Mouse (Mus musculus) E14TG2a.4 (cell line): Measurements from ENCODE around the gene Tmem206.

Experiments
- H3K27me3 ChIP-seq: 2 replicates; pipeline ENCODE4 v1.6.1; 2014; ENCODE audit warnings: low read length, control low read depth; ENCODE audit not compliant: insufficient read depth
- H3K36me3 ChIP-seq: 2 replicates; pipeline ENCODE4 v1.6.1; 2014; ENCODE audit warnings: low read length, control low read depth; ENCODE audit not compliant: insufficient read depth
- H3K4me1 ChIP-seq: replicated peaks from 2 replicates; pipeline ENCODE4 v1.6.1; 2014; ENCODE audit warnings: low read depth, low read length, control low read depth
- H3K4me3 ChIP-seq: replicated peaks from 2 replicates; pipeline ENCODE4 v1.5.1; 2014; ENCODE audit warnings: mild to moderate bottlenecking, low read length
- H3K9me3 ChIP-seq: 2 replicates; pipeline ENCODE4 v1.6.1; 2014; ENCODE audit warnings: low read length, control low read depth
- CTCF ChIP-seq: conservative IDR thresholded peaks from 2 replicates; pipeline ENCODE4 v1.5.1; 2014; ENCODE audit warnings: low read length
- NANOG ChIP-seq: IDR thresholded peaks from 2 replicates; pipeline ENCODE4 v1.6.1; 2014; ENCODE audit warnings: borderline replicate concordance, low read length, mixed read lengths
- POU5F1 ChIP-seq: IDR thresholded peaks from 2 replicates; pipeline ENCODE4 v1.6.1; 2014; ENCODE audit warnings: low read length, borderline replicate concordance

The Tmem206 gene

GRCm38 (mm10) chr1:191374993-191375643 lies 49.4 kb downstream of the Tmem206 start:
- H3K4me1 ChIP-seq: peaks cover 15% of the 10 kb centered on the region
- H3K9me3 ChIP-seq: peaks cover 4% of the 10 kb centered on the region; the same call in 1 of the 2 replicates
- no peak overlapping the region for H3K4me3 ChIP-seq
- H3K27me3 ChIP-seq: no peaks in the 10 kb centered on the region
- no peak for TF ChIP-seq POU5F1
- no peak for TF ChIP-seq NANOG
- TF ChIP-seq CTCF: no peak
- H3K36me3 ChIP-seq: peaks cover 19% of the 10 kb centered on the region

DNA sequence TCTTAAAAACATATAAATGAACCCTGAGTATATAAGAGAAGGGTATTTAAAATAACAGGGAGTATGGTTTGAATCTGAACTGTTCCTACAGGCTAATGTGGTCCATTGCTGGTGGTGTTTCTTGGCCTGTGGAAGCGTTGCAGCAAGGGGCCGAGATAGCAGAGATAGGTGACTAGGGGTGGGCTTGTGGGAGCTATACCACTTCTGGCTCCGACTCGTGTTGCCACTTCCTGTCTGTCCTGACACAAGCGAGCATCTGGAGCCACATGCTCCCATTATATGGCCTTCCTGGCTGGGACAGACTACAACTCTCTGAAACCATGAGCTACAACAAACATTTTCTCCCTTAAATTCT lies 49.9 kb downstream of the Tmem206 start:
- Histone ChIP-seq H3K9me3 (peaks cover 3% of the 10 kb centered on the region; the same call in 1 of the 2 replicates), H3K27me3 (no peaks in the 10 kb centered on the region), H3K4me1 (peaks cover 20% of the 10 kb centered on the region), H3K4me3 (no peak overlapping the region), H3K36me3 (peaks cover 18% of the 10 kb centered on the region)
- TF ChIP-seq CTCF (no peak), POU5F1 (no peak), NANOG (no peak)

DNA sequence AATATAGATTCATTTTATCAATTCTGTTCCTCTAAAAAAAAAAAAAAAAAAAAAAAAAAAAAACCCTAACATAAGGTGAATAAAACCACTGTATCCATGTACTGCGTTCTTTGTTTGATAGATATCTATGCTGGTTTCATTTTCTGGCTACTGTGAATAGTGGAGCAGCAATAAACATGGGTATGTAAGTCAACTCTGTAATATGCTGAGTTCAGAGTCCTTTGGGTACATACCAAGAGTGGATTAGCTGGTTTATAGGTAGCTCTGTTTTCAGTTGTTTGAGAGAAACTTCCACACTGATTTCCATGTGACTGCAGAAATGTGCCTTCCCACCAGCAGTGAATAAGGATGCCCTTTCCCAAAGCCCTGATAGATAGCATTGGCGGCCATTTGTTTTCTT lies 52.4 kb downstream of the Tmem206 start:
- peaks cover 5% of the 10 kb centered on the region; the same call in 1 of the 2 replicates for H3K36me3 ChIP-seq
- TF ChIP-seq POU5F1 (no peak), NANOG (no peak), CTCF (no peak)
- H3K4me3 ChIP-seq: no peak overlapping the region

DNA sequence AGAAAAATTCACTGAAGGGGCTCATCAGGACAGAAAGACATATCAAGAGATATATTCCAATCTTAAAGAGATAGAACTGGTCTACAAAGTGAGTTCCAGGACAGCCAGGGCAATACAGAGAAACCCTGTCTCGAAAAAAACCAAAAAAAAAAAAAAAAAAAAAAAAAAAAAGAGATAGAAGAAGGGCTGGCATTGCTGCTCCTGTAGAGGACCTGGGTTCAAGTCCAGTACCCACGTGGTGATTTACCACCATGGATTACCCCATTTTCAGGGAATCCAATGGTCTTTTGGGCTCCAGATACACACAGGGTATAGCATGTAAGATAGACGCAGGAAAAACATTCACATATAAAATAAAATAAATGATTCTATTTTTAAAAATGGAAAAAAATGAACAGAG lies 55.1 kb downstream of the Tmem206 start:
- TF ChIP-seq CTCF (no peak), POU5F1 (no peak), NANOG (no peak)

More for the DNA sequence above, 52.4 kb downstream of the Tmem206 start:
- Histone ChIP-seq H3K4me1 (peaks cover 20% of the 10 kb centered on the region), H3K9me3 (no peaks in the 10 kb centered on the region), H3K27me3 (no peaks in the 10 kb centered on the region)

DNA sequence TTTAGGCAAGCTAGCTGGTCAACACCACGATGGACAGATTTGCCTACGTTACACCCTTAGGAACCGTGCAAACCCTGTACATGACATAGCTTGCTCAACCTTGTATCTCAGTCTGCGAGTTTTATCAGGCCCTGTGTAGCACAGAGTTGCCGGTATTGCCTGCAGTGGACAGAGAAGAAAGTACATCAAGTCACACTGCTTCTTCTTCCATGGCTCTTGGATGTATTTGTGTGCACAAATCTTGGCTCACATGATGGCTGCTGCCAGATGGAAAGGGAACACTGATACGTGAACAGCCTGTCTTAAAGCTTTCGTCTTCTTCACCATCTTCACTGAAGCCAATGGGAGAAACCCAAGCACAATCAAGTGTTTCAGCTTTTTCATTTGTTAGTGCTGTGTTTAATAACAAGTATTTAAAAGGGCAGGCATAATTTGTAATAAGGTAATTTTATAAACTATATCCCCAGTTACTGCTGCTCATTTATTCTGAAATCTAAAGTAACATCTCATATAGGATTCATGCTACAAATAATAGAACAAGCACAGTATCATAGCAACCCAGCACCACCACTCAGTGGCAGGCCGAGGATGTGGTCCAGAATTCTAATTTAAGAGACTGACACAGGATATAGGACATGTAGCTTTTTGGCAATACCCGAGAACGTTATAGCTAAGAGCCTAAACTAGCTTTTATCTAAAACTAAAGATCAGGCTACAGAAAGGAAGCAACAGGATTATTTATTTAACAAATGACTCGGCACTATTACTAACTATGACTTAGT lies 56.4 kb downstream of the Tmem206 start:
- Histone ChIP-seq H3K27me3 (no peaks in the 10 kb centered on the region), H3K9me3 (peaks cover 3% of the 10 kb centered on the region; the same call in 1 of the 2 replicates), H3K4me1 (peaks cover 9% of the 10 kb centered on the region), H3K4me3 (no peak overlapping the region), H3K36me3 (peaks cover 5% of the 10 kb centered on the region; the same call in 1 of the 2 replicates)
- TF ChIP-seq NANOG: no peak
- no peak for TF ChIP-seq CTCF
- no peak for TF ChIP-seq POU5F1

More for the DNA sequence above, 55.1 kb downstream of the Tmem206 start:
- no peaks in the 10 kb centered on the region for H3K9me3 ChIP-seq
- peaks cover 10% of the 10 kb centered on the region for H3K4me1 ChIP-seq
- H3K36me3 ChIP-seq: peaks cover 5% of the 10 kb centered on the region; the same call in 1 of the 2 replicates
- H3K4me3 ChIP-seq: no peak overlapping the region
- H3K27me3 ChIP-seq: no peaks in the 10 kb centered on the region

- H3K4me1 ChIP-seq: peaks cover 5% of the 10 kb centered on the region; the same call in 1 of the 2 replicates
- peaks cover 3% of the 10 kb centered on the region; the same call in 1 of the 2 replicates for H3K9me3 ChIP-seq
- no peak overlapping the region for H3K4me3 ChIP-seq
- H3K27me3 ChIP-seq: no peaks in the 10 kb centered on the region
- TF ChIP-seq NANOG (no peak), CTCF (no peak), POU5F1 (no peak)
- H3K36me3 ChIP-seq: peaks cover 3% of the 10 kb centered on the region; the same call in 1 of the 2 replicates
Measured at GRCm38 (mm10) chr1:191384786-191385430, 59.2 kb downstream of the Tmem206 start.

DNA sequence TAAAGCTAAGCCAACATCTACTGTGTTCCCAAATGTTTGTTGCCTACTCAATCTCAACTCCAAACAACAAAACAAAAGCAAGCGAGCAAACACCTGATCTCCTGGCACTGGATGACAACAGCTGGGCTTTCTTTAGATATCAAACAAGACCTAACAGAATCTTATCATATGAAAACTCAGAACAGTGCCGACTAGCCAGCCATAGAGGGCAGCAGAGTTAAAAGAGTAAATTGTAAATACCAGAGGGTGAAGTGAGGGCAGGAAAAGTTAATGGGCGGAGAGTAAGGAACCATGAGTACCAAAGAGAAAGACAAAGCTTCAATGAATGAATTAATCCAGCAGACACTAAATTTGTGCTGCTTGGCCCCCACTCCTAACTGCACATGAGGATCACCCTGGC lies 65.6 kb downstream of the Tmem206 start:
- Histone ChIP-seq H3K4me3 (no peak overlapping the region), H3K27me3 (no peaks in the 10 kb centered on the region), H3K9me3 (peaks cover 3% of the 10 kb centered on the region; the same call in 1 of the 2 replicates), H3K36me3 (no peaks in the 10 kb centered on the region), H3K4me1 (peaks cover 39% of the 10 kb centered on the region)
- peak; percentile 40 for TF ChIP-seq CTCF
- TF ChIP-seq POU5F1: no peak

DNA sequence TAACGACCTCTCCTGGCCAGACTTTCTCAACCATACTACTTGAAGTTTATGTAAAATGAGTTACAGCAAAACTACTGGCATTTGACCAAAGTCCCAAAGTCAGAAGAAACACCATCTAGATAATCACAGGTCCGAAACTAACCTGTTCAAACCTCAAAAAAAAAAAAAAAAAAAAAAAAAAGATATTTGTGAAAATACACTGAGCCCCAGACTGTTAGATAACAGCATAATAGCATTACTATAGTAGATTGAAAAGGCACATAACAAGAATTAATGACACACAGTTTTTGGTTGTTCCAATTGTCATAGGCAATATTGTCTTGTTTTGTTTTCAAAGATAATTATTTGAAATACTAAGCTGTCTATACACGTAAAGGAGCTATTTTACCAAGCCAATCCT lies 67.8 kb downstream of the Tmem206 start:
- no peak for TF ChIP-seq CTCF
- TF ChIP-seq POU5F1: no peak
- TF ChIP-seq NANOG: no peak
- H3K9me3 ChIP-seq: no peaks in the 10 kb centered on the region
- H3K36me3 ChIP-seq: no peaks in the 10 kb centered on the region
- no peak overlapping the region for H3K4me3 ChIP-seq
- H3K27me3 ChIP-seq: no peaks in the 10 kb centered on the region
- H3K4me1 ChIP-seq: peaks cover 44% of the 10 kb centered on the region
